Comparison of ENCODE assay signal across 10 mouse cellular contexts in the genomic region with DNA sequence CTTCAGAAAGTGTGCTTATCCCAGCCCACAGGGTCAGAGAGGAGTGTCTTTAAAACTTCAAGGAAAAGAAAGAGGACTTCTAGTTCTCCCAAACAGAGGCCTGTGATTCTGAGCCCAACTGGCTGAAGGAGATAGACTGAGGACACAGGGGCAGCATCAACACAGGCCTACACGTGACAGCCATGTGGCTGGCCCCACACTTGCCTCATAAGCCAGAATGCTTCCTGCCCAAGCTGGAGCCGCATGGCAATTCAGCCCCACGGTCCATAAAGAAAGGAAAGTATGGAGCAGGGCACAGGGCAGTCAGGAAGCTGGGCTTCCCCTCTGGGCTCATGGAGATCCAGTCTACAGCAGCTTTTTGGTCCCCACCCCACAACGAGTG.
DNase-seq lines count a peak whose midpoint lies in the region; ATAC-seq lines count a peak whose summit lies in the region.
"Had no signal": no experiment of that assay in that cellular context is flagged by ENCODE, and none has a peak within 500 bp of the region (broad histone marks: within the 10 kb centered on the region; RNA-seq: fewer than 3 reads in every experiment).

No protein-coding gene starts in this region.

- ATAC-seq in hindbrain, embryonic 13.5 days (ENCODE audit: low FRiP score) = no peak
- ATAC-seq in neural tube, embryonic 13.5 days (ENCODE audit: low read depth) = no peak
- ATAC-seq in hindbrain, embryonic 14.5 days (ENCODE audit: low FRiP score) = no peak

- peak overlapping the region; percentile 67 for H3K27ac ChIP-seq in hindbrain, embryonic 13.5 days
- no peak overlapping the region for H3K27ac ChIP-seq in hindbrain, embryonic 10.5 days
- H3K27ac ChIP-seq in neural tube, embryonic 13.5 days (replicated peaks) = peak overlapping the region; percentile 74
- peak overlapping the region; percentile 43; the same call in 1 of the 2 replicates for H3K27ac ChIP-seq in hindbrain, embryonic 14.5 days
- H3K27ac ChIP-seq: liver, embryonic 14.5 days had no signal

- peaks cover 12% of the 10 kb centered on the region for H3K36me3 ChIP-seq in hindbrain, embryonic 13.5 days
- H3K36me3 ChIP-seq in hindbrain, embryonic 10.5 days = peaks cover 29% of the 10 kb centered on the region
- H3K36me3 ChIP-seq in neural tube, embryonic 13.5 days = peaks cover 17% of the 10 kb centered on the region
- H3K36me3 ChIP-seq in hindbrain, embryonic 14.5 days (replicated peaks; ENCODE audit: control insufficient read depth, insufficient read depth) = peaks cover 13% of the 10 kb centered on the region

- H3K9ac ChIP-seq in hindbrain, embryonic 13.5 days = peak overlapping the region; percentile 36; the same call in 1 of the 2 replicates
- H3K9ac ChIP-seq in neural tube, embryonic 13.5 days = no peak overlapping the region
- H3K9ac ChIP-seq in hindbrain, embryonic 14.5 days = no peak overlapping the region
- H3K9ac ChIP-seq: liver, embryonic 14.5 days had no signal

- no peaks in the 10 kb centered on the region for H3K27me3 ChIP-seq in hindbrain, embryonic 13.5 days
- H3K27me3 ChIP-seq in hindbrain, embryonic 10.5 days (ENCODE audit: insufficient read depth, poor library complexity, severe bottlenecking) = no peaks in the 10 kb centered on the region
- H3K27me3 ChIP-seq in neural tube, embryonic 13.5 days = no peaks in the 10 kb centered on the region
- no peaks in the 10 kb centered on the region for H3K27me3 ChIP-seq in hindbrain, embryonic 14.5 days (ENCODE audit: control insufficient read depth, insufficient read depth, low read length)

- DNase-seq in hindbrain, embryonic 10.5 days (ENCODE audit: low spot score) = no peak
- DNase-seq in neural tube, embryonic 10.5 days (ENCODE audit: extremely low spot score, low spot score) = no peak
- no peak for DNase-seq in hindbrain, embryonic 14.5 days (ENCODE audit: low spot score)
- no peak for DNase-seq in frontal cortex, postnatal 14 days (ENCODE audit: low spot score in 2 of 2)
- DNase-seq in ovary, postnatal 10 days (ENCODE audit: low spot score) = no peak
- DNase-seq: adrenal gland, postnatal 25 days; gastrocnemius, postnatal 25 days had no signal

- H3K4me2 ChIP-seq in hindbrain, embryonic 13.5 days = no peak overlapping the region
- no peak overlapping the region for H3K4me2 ChIP-seq in neural tube, embryonic 13.5 days
- 0 out of 2 replicates have a peak overlapping the region, but pooled peaks have one; percentile 7 for H3K4me2 ChIP-seq in hindbrain, embryonic 14.5 days (replicated peaks)

- H3K4me3 ChIP-seq in hindbrain, embryonic 13.5 days = no peak overlapping the region
- H3K4me3 ChIP-seq in hindbrain, embryonic 10.5 days = no peak overlapping the region
- no peak overlapping the region for H3K4me3 ChIP-seq in neural tube, embryonic 13.5 days
- H3K4me3 ChIP-seq in hindbrain, embryonic 14.5 days (replicated peaks; ENCODE audit: low read length) = no peak overlapping the region

- no peaks in the 10 kb centered on the region for H3K9me3 ChIP-seq in hindbrain, embryonic 13.5 days
- no peaks in the 10 kb centered on the region for H3K9me3 ChIP-seq in hindbrain, embryonic 10.5 days
- H3K9me3 ChIP-seq in neural tube, embryonic 13.5 days = no peaks in the 10 kb centered on the region
- no peaks in the 10 kb centered on the region for H3K9me3 ChIP-seq in hindbrain, embryonic 14.5 days (ENCODE audit: control insufficient read depth, low read length)

- WGBS in hindbrain, embryonic 13.5 days = 78% methylated on average over 4 of the region's 4 CpGs
- 81% methylated on average over 4 of the region's 4 CpGs for WGBS in hindbrain, embryonic 10.5 days
- 65% methylated on average over 4 of the region's 4 CpGs for WGBS in neural tube, embryonic 13.5 days
- 73% methylated on average over 4 of the region's 4 CpGs for WGBS in hindbrain, embryonic 14.5 days

- H3K4me1 ChIP-seq in hindbrain, embryonic 13.5 days (replicated peaks) = peaks cover 52% of the 10 kb centered on the region
- peaks cover 18% of the 10 kb centered on the region for H3K4me1 ChIP-seq in hindbrain, embryonic 10.5 days (replicated peaks)
- peaks cover 53% of the 10 kb centered on the region for H3K4me1 ChIP-seq in neural tube, embryonic 13.5 days (replicated peaks)
- peaks cover 29% of the 10 kb centered on the region for H3K4me1 ChIP-seq in hindbrain, embryonic 14.5 days (replicated peaks; ENCODE audit: control insufficient read depth, insufficient read depth, low read length)
